Mouse (Mus musculus) midbrain, embryonic 14.5 days (tissue): ENCODE results near the gene Aldh1b1. TPM values are rescaled to one million over a fixed set of nuclear protein-coding genes. Genes with fewer than 3 reads are reported as not detected.

Experiments used
- ATAC-seq: fragments of 200-750 bp; cut with Nextera tagmentation; 2 replicates; pipeline ENCODE4 v1.8.0; 2017; ENCODE audit warnings: moderate number of reproducible peaks, moderate library complexity; ENCODE audit not compliant: low FRiP score, low TSS enrichment
- DNase-seq: peaks from one replicate; pipeline ENCODE4 v3.0.0-alpha.2; 2015
- H3K27ac ChIP-seq: fragments of 300-500 bp; sonication (generic); replicated peaks from 2 replicates; pipeline ENCODE4 v1.5.1; 2014; ENCODE audit warnings: mild to moderate bottlenecking, low read depth, low read length, moderate library complexity
- H3K27me3 ChIP-seq: fragments of 300-500 bp; sonication (generic); 2 replicates; pipeline ENCODE4 v1.6.1; 2014; ENCODE audit warnings: low read length, control low read depth, mixed read lengths; ENCODE audit not compliant: control insufficient read depth, insufficient read depth
- H3K36me3 ChIP-seq: fragments of 300-500 bp; sonication (generic); 2 replicates; pipeline ENCODE4 v1.6.1; 2014; ENCODE audit warnings: low read length, control low read depth; ENCODE audit not compliant: control insufficient read depth, insufficient read depth
- H3K4me1 ChIP-seq: fragments of 300-500 bp; sonication (generic); 2 replicates; pipeline ENCODE4 v1.6.1; 2014; ENCODE audit warnings: mild to moderate bottlenecking, antibody characterized with exemption, low read length, control low read depth; ENCODE audit not compliant: control insufficient read depth, insufficient read depth
- H3K4me2 ChIP-seq: fragments of 300-500 bp; sonication (generic); 2 replicates; pipeline ENCODE4 v1.6.1; 2014; ENCODE audit warnings: mild to moderate bottlenecking, low read length, moderate library complexity
- H3K4me3 ChIP-seq: fragments of 300-500 bp; sonication (generic); replicated peaks from 2 replicates; pipeline ENCODE4 v1.5.1; 2014; ENCODE audit warnings: low read depth, low read length
- H3K9ac ChIP-seq: fragments of 300-500 bp; sonication (generic); replicated peaks from 2 replicates; pipeline ENCODE4 v1.6.1; 2014; ENCODE audit warnings: mild to moderate bottlenecking, low read length, moderate library complexity
- H3K9me3 ChIP-seq: fragments of 300-500 bp; sonication (generic); 2 replicates; pipeline ENCODE4 v1.6.1; 2016; ENCODE audit warnings: low read length, control low read depth, mixed read lengths; ENCODE audit not compliant: control insufficient read depth
- WGBS: fragments of 180-500 bp; shearing (Covaris S2); extraction: QIAGEN DNeasy Blood & Tissue Kit; methylation state at CpG from one replicate; pipeline ENCODE4 v1.1.7; 2014; 5-methylcytosine and 5-hydroxymethylcytosine counted together
- polyA plus RNA-seq: library from polyadenylated mRNA; unstranded; fragments of >200 nt; fragmentation: Nextera tagmentation; extraction: Ambion mirVana; gene quantifications from 2 replicates; pipeline ENCODE4 v1.2.1, GENCODE M21; 2014

Aldh1b1 gene
- polyA plus RNA-seq, 1 experiment from 2014 or later: 15.2 TPM

DNA sequence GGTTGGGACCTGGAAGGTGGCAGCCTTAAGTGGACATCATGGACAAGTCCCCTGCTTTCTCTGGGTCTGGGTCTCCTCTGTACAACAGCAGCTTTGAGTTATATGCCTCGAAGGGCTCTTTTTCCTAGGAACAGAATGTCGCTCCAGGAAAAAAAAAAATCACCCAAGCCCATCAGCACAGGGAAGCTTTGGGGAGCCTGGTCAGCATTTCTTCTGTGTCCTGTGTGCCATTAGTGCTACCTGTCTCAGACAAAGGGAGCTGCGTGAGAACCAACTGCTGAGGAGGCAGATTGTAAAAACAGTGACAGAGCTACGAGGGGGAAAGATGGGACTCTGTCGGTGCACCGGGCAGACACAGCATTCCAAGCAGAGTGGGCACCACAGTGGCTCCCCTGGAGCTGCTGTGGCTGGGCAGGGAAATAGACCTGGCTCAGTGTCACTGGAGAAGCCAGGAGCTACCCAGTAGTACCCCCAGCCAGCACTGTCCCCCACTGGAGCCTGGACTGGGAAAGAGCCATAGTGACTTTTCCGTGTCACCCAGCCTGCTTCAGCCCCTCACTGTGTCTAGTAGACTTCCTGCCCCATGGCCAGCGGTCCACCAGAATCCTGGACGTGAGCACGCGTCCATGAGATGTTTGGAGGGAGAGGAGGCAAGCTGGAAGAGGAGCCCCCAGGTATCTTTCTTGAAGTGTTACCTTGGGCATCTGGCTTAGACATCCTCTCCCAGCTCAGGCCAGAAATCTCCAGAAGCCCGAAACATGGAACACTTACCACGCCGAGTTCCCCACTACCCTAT is 26.1 kb downstream of the Aldh1b1 start:
- Histone ChIP-seq H3K4me1 (peaks cover 51% of the 10 kb centered on the region), H3K4me3 (peak overlapping the region; percentile 65), H3K9ac (peak overlapping the region; percentile 84), H3K4me2 (peak overlapping the region; percentile 71), H3K27ac (peak overlapping the region; percentile 92), H3K36me3 (peaks cover 6% of the 10 kb centered on the region; the same call in 1 of the 2 replicates), H3K27me3 (peaks cover 17% of the 10 kb centered on the region; the same call in 1 of the 2 replicates), H3K9me3 (no peaks in the 10 kb centered on the region)
- ATAC-seq: no peak
- peak; percentile 31 for DNase-seq
- WGBS: 24% methylated on average over 14 of the region's 14 CpGs

DNA sequence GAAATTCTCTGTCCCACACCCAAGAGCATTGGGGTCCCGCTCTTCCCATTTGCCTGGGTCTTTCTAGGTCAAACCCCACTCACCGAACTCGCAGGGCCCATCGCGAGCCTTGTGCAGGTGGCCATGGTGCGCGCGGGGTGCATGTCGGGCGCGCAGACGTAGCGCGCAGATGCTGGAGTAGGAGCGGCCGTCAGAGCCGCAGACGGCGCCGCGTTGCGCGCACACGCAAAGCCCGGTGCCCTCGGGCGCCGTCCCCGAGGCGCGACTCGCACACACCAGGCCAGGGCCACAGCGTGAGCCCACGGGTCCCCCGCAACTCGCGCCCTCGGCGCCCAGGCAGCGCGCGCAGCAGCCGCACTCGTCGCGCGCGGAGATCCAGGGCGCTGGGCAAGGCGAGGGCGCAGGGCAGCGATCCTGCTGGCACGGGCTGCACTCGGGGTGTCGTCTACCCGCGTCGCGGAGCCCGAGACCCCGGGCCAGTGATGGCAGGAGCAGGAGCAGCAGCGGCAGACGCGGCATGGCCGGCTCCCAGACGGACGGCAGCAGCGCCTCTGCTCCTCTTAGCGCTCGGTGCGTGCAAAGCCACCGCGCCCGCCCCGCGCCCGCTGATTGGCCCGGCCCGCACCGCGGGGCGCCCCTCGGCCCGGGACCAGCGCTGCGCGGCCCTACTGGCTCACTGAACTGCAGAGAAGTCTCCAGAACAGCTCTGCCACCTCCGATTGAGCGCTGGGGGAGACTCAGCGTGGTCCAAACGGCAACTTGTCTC is 27.6 kb downstream of the Aldh1b1 start, which contains the start of gene Igfbpl1:
TSS of gene Igfbpl1 (minus strand) at position 649 of the 766 bp plus-strand sequence.
- peak within 1 kb of the TSS; percentile 92 for H3K27ac ChIP-seq
- peak within 1 kb of the TSS; percentile 71 for H3K4me2 ChIP-seq
- no peaks in the 10 kb centered on the region for H3K9me3 ChIP-seq
- H3K9ac ChIP-seq: peak within 1 kb of the TSS; percentile 84
- ATAC-seq: peak; percentile 34; the same call in 1 of the 2 replicates
- no peaks in the 10 kb centered on the region for H3K36me3 ChIP-seq
- peaks cover 17% of the 10 kb centered on the region; the same call in 1 of the 2 replicates for H3K27me3 ChIP-seq
- peak within 1 kb of the TSS; percentile 65 for H3K4me3 ChIP-seq
- under 1% methylated on average over 91 of the region's 91 CpGs for WGBS
- peaks cover 56% of the 10 kb centered on the region for H3K4me1 ChIP-seq
- DNase-seq: peak; percentile 83

DNA sequence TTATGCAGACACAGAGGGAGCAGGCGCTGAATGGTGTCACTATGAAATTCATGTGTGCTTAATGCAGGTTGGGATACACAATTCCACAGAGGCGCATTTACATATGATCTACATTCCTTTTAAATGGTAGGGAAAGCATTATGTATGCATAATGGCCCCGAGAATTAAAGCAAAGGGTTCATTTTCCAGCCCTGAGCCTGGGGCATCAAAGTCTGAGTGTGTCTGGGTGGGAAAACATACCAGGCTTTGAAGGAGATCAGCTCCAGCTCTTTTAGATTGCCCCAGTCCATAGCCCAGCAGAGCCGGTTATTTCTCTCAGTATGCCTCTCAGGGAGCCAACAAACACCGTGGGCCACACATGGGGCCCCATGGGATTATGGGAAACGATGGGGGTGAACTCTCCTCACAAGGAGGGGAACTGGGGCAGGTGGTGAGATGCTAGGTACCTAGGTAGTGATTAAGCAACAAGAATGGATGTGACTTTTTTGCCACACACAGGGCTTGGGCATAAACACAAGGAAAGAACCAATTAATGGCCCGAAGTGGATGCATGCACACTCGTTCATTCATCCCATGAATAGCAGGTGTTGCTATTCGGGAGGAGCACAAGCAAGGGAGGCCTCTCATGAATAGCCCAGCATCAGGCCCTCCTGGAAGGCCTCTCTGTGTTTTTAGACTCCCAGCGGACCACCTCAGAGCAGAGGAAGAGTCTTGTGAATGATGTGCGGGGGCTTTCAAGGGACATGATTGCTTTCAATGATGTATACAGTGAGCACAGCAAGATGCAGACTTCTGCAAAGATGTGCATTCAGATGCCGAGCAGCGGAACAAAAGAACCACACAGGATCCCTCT is 31.3 kb downstream of the Aldh1b1 start:
- Histone ChIP-seq H3K4me2 (peak overlapping the region; percentile 24), H3K9me3 (no peaks in the 10 kb centered on the region), H3K4me1 (peaks cover 35% of the 10 kb centered on the region), H3K36me3 (no peaks in the 10 kb centered on the region), H3K27me3 (peaks cover 17% of the 10 kb centered on the region; the same call in 1 of the 2 replicates), H3K9ac (peak overlapping the region; percentile 27; the same call in 1 of the 2 replicates), H3K4me3 (no peak overlapping the region), H3K27ac (peak overlapping the region; percentile 91)
- ATAC-seq (peak; percentile 43; the same call in 1 of the 2 replicates), DNase-seq (peak; percentile 68)
- 19% methylated on average over 13 of the region's 13 CpGs for WGBS

DNA sequence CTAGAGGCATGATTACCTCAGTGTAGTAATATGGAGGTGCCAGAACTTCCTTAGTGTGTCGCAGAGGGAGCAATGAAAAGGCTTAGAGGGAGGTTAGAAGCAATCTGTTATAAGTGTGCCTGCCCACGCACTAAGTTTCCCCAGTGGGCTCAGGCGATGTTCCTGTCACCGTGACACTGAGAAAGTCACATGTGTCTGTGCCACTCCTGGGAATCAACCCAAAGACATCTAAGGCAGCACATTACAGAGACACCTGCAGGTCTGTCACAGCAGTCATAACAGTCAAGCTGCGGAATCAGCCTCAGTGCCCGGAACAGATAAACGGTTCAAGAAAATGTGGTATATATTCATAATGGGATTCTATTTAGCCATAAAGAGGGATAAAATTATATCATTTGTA is 33.2 kb downstream of the Aldh1b1 start:
- Histone ChIP-seq H3K4me2 (no peak overlapping the region), H3K36me3 (no peaks in the 10 kb centered on the region), H3K9ac (no peak overlapping the region), H3K9me3 (no peaks in the 10 kb centered on the region), H3K27me3 (peaks cover 2% of the 10 kb centered on the region; the same call in 1 of the 2 replicates), H3K27ac (peak overlapping the region; percentile 91), H3K4me3 (no peak overlapping the region), H3K4me1 (peaks cover 34% of the 10 kb centered on the region)
- WGBS: 64% methylated on average over 7 of the region's 7 CpGs
- ATAC-seq: no peak
- DNase-seq: no peak

DNA sequence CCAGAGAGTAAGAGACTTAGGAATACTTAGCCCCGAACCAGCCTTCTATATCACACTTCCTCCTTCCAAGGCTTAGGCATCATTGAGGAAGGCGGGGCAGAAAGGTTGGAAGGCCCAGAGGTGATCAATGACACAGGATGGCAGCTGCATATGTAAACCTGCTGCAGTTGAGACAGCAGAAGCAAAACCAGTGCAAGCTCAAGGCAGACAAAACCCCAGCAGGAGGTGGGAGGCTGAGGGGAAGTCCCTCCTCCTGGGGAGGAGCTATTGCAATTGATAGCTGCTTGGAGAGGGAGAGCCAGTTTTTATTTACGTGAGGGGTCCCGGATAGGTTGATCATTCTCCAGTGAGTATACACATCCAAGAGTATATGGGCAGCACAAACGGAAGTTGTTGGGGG is 34.6 kb downstream of the Aldh1b1 start:
- no peak overlapping the region for H3K27ac ChIP-seq
- no peaks in the 10 kb centered on the region for H3K27me3 ChIP-seq
- no peak for ATAC-seq
- DNase-seq: no peak
- H3K4me1 ChIP-seq: peaks cover 31% of the 10 kb centered on the region
- no peak overlapping the region for H3K4me3 ChIP-seq
- no peaks in the 10 kb centered on the region for H3K36me3 ChIP-seq
- no peaks in the 10 kb centered on the region for H3K9me3 ChIP-seq
- H3K4me2 ChIP-seq: no peak overlapping the region
- no peak overlapping the region for H3K9ac ChIP-seq
- WGBS: 34% methylated on average over 5 of the region's 5 CpGs

DNA sequence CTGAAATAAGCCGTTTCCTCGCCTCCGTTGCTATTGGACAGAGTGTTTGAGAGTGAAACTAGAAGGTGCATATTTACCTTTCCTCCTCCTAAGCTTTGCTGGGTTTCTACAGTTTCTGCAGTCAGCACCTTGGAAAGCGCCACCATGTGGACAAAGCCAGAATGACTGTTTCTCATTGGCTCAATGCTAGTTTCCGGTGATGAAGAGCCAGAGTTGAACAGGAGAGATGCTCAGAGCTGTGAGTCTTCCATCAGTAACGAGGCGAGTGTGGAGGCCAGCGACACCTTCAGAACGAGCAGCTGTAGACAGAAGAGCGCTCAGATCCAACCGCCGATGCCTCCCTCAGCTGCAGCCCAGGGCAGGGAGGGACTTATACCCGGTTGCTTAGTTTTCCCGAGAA is 45.5 kb downstream of the Aldh1b1 start:
- 43% methylated on average over 14 of the region's 14 CpGs for whole genome bisulfite sequencing
- ATAC-seq (no peak), DNase-seq (peak; percentile 84)
- H3K4me2 ChIP-seq: 0 out of 2 replicates have a peak overlapping the region, but pooled peaks have one; percentile 11
- H3K4me3 ChIP-seq: no peak overlapping the region
- H3K9me3 ChIP-seq: no peaks in the 10 kb centered on the region
- no peak overlapping the region for H3K9ac ChIP-seq
- no peaks in the 10 kb centered on the region for H3K4me1 ChIP-seq
- no peaks in the 10 kb centered on the region for H3K36me3 ChIP-seq
- H3K27me3 ChIP-seq: no peaks in the 10 kb centered on the region
- H3K27ac ChIP-seq: no peak overlapping the region

DNA sequence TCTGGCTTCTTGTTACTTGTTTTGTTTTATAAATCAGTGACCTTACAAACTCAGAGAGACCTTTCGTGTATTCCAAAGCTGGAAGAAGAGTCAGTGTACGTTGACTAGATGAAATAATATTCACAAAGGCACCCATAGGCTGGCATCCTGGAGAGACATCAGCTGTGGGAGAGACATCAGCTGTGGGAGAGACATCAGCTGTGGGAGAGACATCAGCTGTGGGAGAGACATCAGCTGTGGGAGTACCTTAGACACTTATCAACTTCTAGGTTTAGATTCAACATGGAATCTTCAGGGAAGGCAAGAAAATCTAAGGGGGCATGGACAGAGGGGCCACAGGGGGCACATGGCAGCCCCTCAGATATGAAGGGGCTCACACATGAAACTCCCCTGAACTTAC is 47.4 kb downstream of the Aldh1b1 start:
- no peaks in the 10 kb centered on the region for H3K4me1 ChIP-seq
- H3K36me3 ChIP-seq: no peaks in the 10 kb centered on the region
- no peak overlapping the region for H3K4me3 ChIP-seq
- no peaks in the 10 kb centered on the region for H3K9me3 ChIP-seq
- H3K27ac ChIP-seq: no peak overlapping the region
- WGBS: 95% methylated on average over 2 of the region's 2 CpGs
- no peaks in the 10 kb centered on the region for H3K27me3 ChIP-seq
- DNase-seq: no peak
- ATAC-seq: no peak
- H3K9ac ChIP-seq: no peak overlapping the region
- H3K4me2 ChIP-seq: no peak overlapping the region
